Mouse (Mus musculus) limb, embryonic 12.5 days (tissue): ENCODE results near the gene Prr7. TPM values are rescaled to one million over a fixed set of nuclear protein-coding genes. Genes with fewer than 3 reads are reported as not detected.
"Not testable (repeated sequence)": the region's sequence is repeated elsewhere in the genome, so short reads cannot be mapped to it uniquely, and the experiment has no call there.

Experiments used
- ATAC-seq: fragments of 200-750 bp; cut with Nextera tagmentation; 2 replicates; pipeline ENCODE4 v1.8.0; 2017; ENCODE audit warnings: low read depth, moderate TSS enrichment; ENCODE audit not compliant: insufficient number of reproducible peaks, insufficient read depth, low FRiP score, low TSS enrichment
- H3K27ac ChIP-seq: fragments of 300-500 bp; sonication (generic); 2 replicates; pipeline ENCODE4 v1.5.1; 2016; ENCODE audit warnings: mild to moderate bottlenecking, moderate library complexity
- H3K27me3 ChIP-seq: fragments of 300-500 bp; sonication (generic); 2 replicates; pipeline ENCODE4 v1.6.1; 2016; ENCODE audit warnings: mild to moderate bottlenecking, moderate library complexity
- H3K36me3 ChIP-seq: fragments of 300-500 bp; sonication (generic); 2 replicates; pipeline ENCODE4 v1.6.1; 2016; ENCODE audit warnings: mild to moderate bottlenecking, moderate library complexity
- H3K4me1 ChIP-seq: fragments of 300-500 bp; sonication (generic); replicated peaks from 2 replicates; pipeline ENCODE4 v1.6.1; 2016
- H3K4me2 ChIP-seq: fragments of 300-500 bp; sonication (generic); 2 replicates; pipeline ENCODE4 v1.6.1; 2016; ENCODE audit warnings: mild to moderate bottlenecking, moderate library complexity
- H3K4me3 ChIP-seq: fragments of 300-500 bp; sonication (generic); replicated peaks from 2 replicates; pipeline ENCODE4 v1.5.1; 2016; ENCODE audit warnings: mild to moderate bottlenecking
- H3K9ac ChIP-seq: fragments of 300-500 bp; sonication (generic); replicated peaks from 2 replicates; pipeline ENCODE4 v1.6.1; 2016; ENCODE audit warnings: mild to moderate bottlenecking, moderate library complexity
- H3K9me3 ChIP-seq: fragments of 300-500 bp; sonication (generic); 2 replicates; pipeline ENCODE4 v1.6.1; 2016; ENCODE audit warnings: mild to moderate bottlenecking, moderate library complexity
- WGBS: fragments of 180-500 bp; shearing (Covaris S2); methylation state at CpG from one replicate; pipeline ENCODE4 v1.1.7; 2016; 5-methylcytosine and 5-hydroxymethylcytosine counted together
- polyA plus RNA-seq: library from polyadenylated mRNA; unstranded; fragments of >200 nt; fragmentation: Nextera tagmentation; extraction: Ambion mirVana; gene quantifications from 2 replicates; pipeline ENCODE4 v1.2.1, GENCODE M21; 2016

Gene Prr7
- polyA plus RNA-seq, 1 experiment from 2014 or later = 1.1 TPM

GRCm38 (mm10) chr13:55431889-55432685 is 32.0 kb upstream of the Prr7 start:
- ATAC-seq = no peak
- no peak overlapping the region for H3K4me2 ChIP-seq
- H3K27ac ChIP-seq = no peak overlapping the region
- H3K9ac ChIP-seq = no peak overlapping the region
- no peaks in the 10 kb centered on the region; the same call in 1 of the 2 replicates for H3K27me3 ChIP-seq
- H3K4me3 ChIP-seq = no peak overlapping the region
- no peaks in the 10 kb centered on the region for H3K4me1 ChIP-seq
- 77% methylated on average over 10 of the region's 10 CpGs for WGBS
- 0 out of 2 replicates have a peak, but pooled peaks cover 5% of the 10 kb centered on the region for H3K9me3 ChIP-seq
- no peaks in the 10 kb centered on the region for H3K36me3 ChIP-seq

- not testable (repeated sequence) for H3K4me2 ChIP-seq, H3K27me3 ChIP-seq, H3K36me3 ChIP-seq, H3K4me1 ChIP-seq, H3K27ac ChIP-seq, H3K4me3 ChIP-seq, H3K9ac ChIP-seq, ATAC-seq
- H3K9me3 ChIP-seq = peaks cover 15% of the 10 kb centered on the region
- WGBS = 78% methylated on average over 15 of the region's 15 CpGs
Observed at GRCm38 (mm10) chr13:55437111-55437629, 26.9 kb upstream of the Prr7 start.

- Histone ChIP-seq H3K9ac (peak overlapping the region; percentile 57), H3K4me2 (peak overlapping the region; percentile 74), H3K27me3 (no peaks in the 10 kb centered on the region), H3K27ac (peak overlapping the region; percentile 96), H3K4me3 (peak overlapping the region; percentile 85), H3K4me1 (peaks cover 25% of the 10 kb centered on the region), H3K9me3 (no peaks in the 10 kb centered on the region), H3K36me3 (0 out of 2 replicates have a peak, but pooled peaks cover 3% of the 10 kb centered on the region)
- WGBS = 44% methylated on average over 9 of the region's 9 CpGs
- ATAC-seq = no peak
Observed at GRCm38 (mm10) chr13:55443799-55444285, 20.2 kb upstream of the Prr7 start.

- peak; percentile 81 for ATAC-seq
- H3K36me3 ChIP-seq = peaks cover 8% of the 10 kb centered on the region; the same call in 1 of the 2 replicates
- under 1% methylated on average over 33 of the region's 33 CpGs for WGBS
- H3K4me2 ChIP-seq = peak overlapping the region; percentile 74
- peak overlapping the region; percentile 85 for H3K4me3 ChIP-seq
- no peaks in the 10 kb centered on the region for H3K27me3 ChIP-seq
- H3K4me1 ChIP-seq = peaks cover 25% of the 10 kb centered on the region
- H3K27ac ChIP-seq = peak overlapping the region; percentile 96
- H3K9me3 ChIP-seq = no peaks in the 10 kb centered on the region
- H3K9ac ChIP-seq = peak overlapping the region; percentile 57
Observed at GRCm38 (mm10) chr13:55444286-55444936, 19.7 kb upstream of the Prr7 start.

GRCm38 (mm10) chr13:55444937-55445315 is 19.1 kb upstream of the Prr7 start, which contains the start of gene Grk6:
Gene Grk6 (plus strand): TSS chr13:55445072.
- Histone ChIP-seq H3K4me3 (peak within 1 kb of the TSS; percentile 85), H3K4me2 (peak within 1 kb of the TSS; percentile 74), H3K9me3 (no peaks in the 10 kb centered on the region), H3K9ac (peak within 1 kb of the TSS; percentile 96), H3K4me1 (peaks cover 25% of the 10 kb centered on the region), H3K27ac (peak within 1 kb of the TSS; percentile 96), H3K27me3 (no peaks in the 10 kb centered on the region), H3K36me3 (peaks cover 13% of the 10 kb centered on the region)
- peak; percentile 96 for ATAC-seq
- WGBS = under 1% methylated on average over 31 of the region's 35 CpGs

GRCm38 (mm10) chr13:55445361-55446091 is 18.5 kb upstream of the Prr7 start:
- H3K9ac ChIP-seq = peak overlapping the region; percentile 96
- H3K4me1 ChIP-seq = peaks cover 25% of the 10 kb centered on the region
- H3K36me3 ChIP-seq = peaks cover 19% of the 10 kb centered on the region
- 1% methylated on average over 50 of the region's 66 CpGs for WGBS
- H3K27me3 ChIP-seq = no peaks in the 10 kb centered on the region
- H3K4me3 ChIP-seq = peak overlapping the region; percentile 85
- peak overlapping the region; percentile 74 for H3K4me2 ChIP-seq
- peak overlapping the region; percentile 96 for H3K27ac ChIP-seq
- no peaks in the 10 kb centered on the region for H3K9me3 ChIP-seq
- ATAC-seq = 0 out of 2 replicates have a peak, but pooled peaks have one; percentile 9

GRCm38 (mm10) chr13:55446483-55447105 is 17.5 kb upstream of the Prr7 start:
- Histone ChIP-seq H3K4me1 (peaks cover 25% of the 10 kb centered on the region), H3K9me3 (no peaks in the 10 kb centered on the region), H3K4me2 (peak overlapping the region; percentile 74), H3K36me3 (peaks cover 30% of the 10 kb centered on the region), H3K27ac (no peak overlapping the region), H3K4me3 (peak overlapping the region; percentile 85), H3K27me3 (no peaks in the 10 kb centered on the region), H3K9ac (peak overlapping the region; percentile 96)
- ATAC-seq = no peak
- WGBS = 85% methylated on average over 6 of the region's 6 CpGs

- H3K36me3 ChIP-seq = peaks cover 39% of the 10 kb centered on the region
- WGBS = 62% methylated on average over 3 of the region's 3 CpGs
- no peak overlapping the region for H3K27ac ChIP-seq
- H3K4me2 ChIP-seq = peak overlapping the region; percentile 74; the same call in 1 of the 2 replicates
- ATAC-seq = no peak
- 0 out of 2 replicates have a peak overlapping the region, but pooled peaks have one; percentile 27 for H3K9ac ChIP-seq
- H3K4me1 ChIP-seq = peaks cover 25% of the 10 kb centered on the region
- no peaks in the 10 kb centered on the region for H3K9me3 ChIP-seq
- no peaks in the 10 kb centered on the region for H3K27me3 ChIP-seq
- no peak overlapping the region for H3K4me3 ChIP-seq
Observed at GRCm38 (mm10) chr13:55447543-55447943, 16.5 kb upstream of the Prr7 start.

- Histone ChIP-seq H3K27ac (no peak overlapping the region), H3K4me2 (no peak overlapping the region), H3K4me3 (no peak overlapping the region), H3K9ac (no peak overlapping the region), H3K9me3 (no peaks in the 10 kb centered on the region), H3K36me3 (peaks cover 45% of the 10 kb centered on the region), H3K27me3 (no peaks in the 10 kb centered on the region), H3K4me1 (peaks cover 25% of the 10 kb centered on the region)
- WGBS = 88% methylated on average over 5 of the region's 5 CpGs
- no peak for ATAC-seq
Observed at GRCm38 (mm10) chr13:55448131-55448530, 15.9 kb upstream of the Prr7 start.

GRCm38 (mm10) chr13:55449205-55449604 is 14.9 kb upstream of the Prr7 start:
- Histone ChIP-seq H3K9ac (no peak overlapping the region), H3K27me3 (no peaks in the 10 kb centered on the region)
- no peak for ATAC-seq

More at GRCm38 (mm10) chr13:55449205-55449604, 14.9 kb upstream of the Prr7 start:
- 89% methylated on average over 9 of the region's 9 CpGs for WGBS
- Histone ChIP-seq H3K4me1 (peaks cover 21% of the 10 kb centered on the region), H3K9me3 (no peaks in the 10 kb centered on the region), H3K36me3 (peaks cover 56% of the 10 kb centered on the region), H3K4me2 (no peak overlapping the region), H3K27ac (no peak overlapping the region), H3K4me3 (no peak overlapping the region)
